Mouse (Mus musculus): ENCODE measurements at regions not wholly inside any gene's neighbourhood (a gene's known extent, or its start where the extent isn't known, plus 50 kb on each side); places are given as distances from the start of the nearest gene placed in this dataset.
A peak's percentile ranks its signal among the peaks of the same experiment; 100 is the strongest.

DNA sequence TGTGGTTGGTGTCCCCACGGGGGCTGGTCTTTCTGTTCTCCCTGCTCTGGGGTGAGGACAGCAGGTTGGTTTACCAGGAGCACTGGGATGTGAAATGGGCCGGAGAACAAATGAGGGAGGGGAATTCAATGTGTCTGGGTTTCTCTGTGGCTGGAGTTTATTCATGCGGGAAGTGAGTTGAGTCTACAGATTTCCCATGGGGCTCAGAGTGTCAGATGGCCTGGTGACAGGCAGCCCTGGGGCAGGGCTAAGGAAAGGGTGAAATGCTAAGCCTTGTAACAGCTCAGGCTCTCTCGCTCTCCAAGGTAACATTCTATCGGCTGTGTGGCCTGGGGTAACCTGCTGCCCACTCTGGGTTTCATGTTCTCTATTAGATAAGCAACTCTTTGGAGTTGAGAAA lies 167.5 kb downstream of the Gm26897 start:
- H3K4me2 ChIP-seq (ENCODE audit: low read depth, low read length, poor library complexity, severe bottlenecking): no peak overlapping the region
- no peak overlapping the region for H3K4me3 ChIP-seq (ENCODE audit: low read depth, low read length)
- 43% methylated on average over 5 of the region's 5 CpGs for WGBS
- TF ChIP-seq CTCF (IDR thresholded peaks at IDR 0.05): no peak
- H3K36me3 ChIP-seq (ENCODE audit: insufficient read depth, low read length): no peaks in the 10 kb centered on the region
- 0 out of 2 replicates have a peak, but pooled peaks cover 7% of the 10 kb centered on the region for H3K4me1 ChIP-seq (ENCODE audit: insufficient read depth, low read length)
- H3K27me3 ChIP-seq (ENCODE audit: insufficient read depth, low read length): peaks cover 6% of the 10 kb centered on the region; the same call in 1 of the 2 replicates
- H3K9me3 ChIP-seq (ENCODE audit: low read length): no peaks in the 10 kb centered on the region
- H3K9ac ChIP-seq (replicated peaks; ENCODE audit: low read length, poor library complexity, severe bottlenecking): no peak overlapping the region
- ATAC-seq (ENCODE audit: low FRiP score) (no peak), DNase-seq (ENCODE audit: low spot score) (no peak)
- no peak overlapping the region for H3K27ac ChIP-seq (ENCODE audit: low read depth, low read length)

GRCm38 (mm10) chr5:111901678-111902077 lies 168.0 kb downstream of the Gm26897 start:
- WGBS: 27% methylated on average over 5 of the region's 5 CpGs
- ATAC-seq (ENCODE audit: low FRiP score): no peak
- DNase-seq (ENCODE audit: low spot score): peak; percentile 39
- H3K4me3 ChIP-seq (ENCODE audit: low read depth, low read length): no peak overlapping the region
- H3K9me3 ChIP-seq (ENCODE audit: low read length): no peaks in the 10 kb centered on the region
- no peaks in the 10 kb centered on the region for H3K36me3 ChIP-seq (ENCODE audit: insufficient read depth, low read length)
- H3K9ac ChIP-seq (replicated peaks; ENCODE audit: low read length, poor library complexity, severe bottlenecking): no peak overlapping the region
- no peak overlapping the region for H3K27ac ChIP-seq (ENCODE audit: low read depth, low read length)
- H3K27me3 ChIP-seq (ENCODE audit: insufficient read depth, low read length): 0 out of 2 replicates have a peak, but pooled peaks cover 6% of the 10 kb centered on the region
- TF ChIP-seq CTCF (IDR thresholded peaks at IDR 0.05): no peak
- 0 out of 2 replicates have a peak, but pooled peaks cover 7% of the 10 kb centered on the region for H3K4me1 ChIP-seq (ENCODE audit: insufficient read depth, low read length)
- H3K4me2 ChIP-seq (ENCODE audit: low read depth, low read length, poor library complexity, severe bottlenecking): no peak overlapping the region

DNA sequence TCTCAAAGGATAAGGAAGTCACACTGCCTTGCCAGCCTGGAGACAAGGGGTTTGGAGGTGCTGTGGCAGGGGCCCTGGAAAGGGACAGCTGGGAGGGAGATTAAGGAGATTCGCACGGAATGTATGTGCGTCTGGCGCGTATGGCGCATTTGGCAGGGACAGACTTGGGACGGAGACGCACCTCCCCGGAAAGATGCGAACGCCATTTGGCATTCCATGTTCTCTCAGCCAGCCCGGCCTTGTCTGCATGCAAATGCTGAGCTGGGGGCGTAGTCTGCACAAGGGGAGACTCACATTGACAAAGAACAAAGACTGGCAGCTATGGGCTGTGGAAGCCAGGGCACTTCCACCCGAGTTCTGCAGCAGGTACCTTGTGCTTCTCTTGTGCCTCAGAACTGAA lies 174.4 kb downstream of the Gm26897 start:
- Histone ChIP-seq H3K27me3 (ENCODE audit: insufficient read depth, low read length) (0 out of 2 replicates have a peak, but pooled peaks cover 3% of the 10 kb centered on the region), H3K27ac (ENCODE audit: low read depth, low read length) (no peak overlapping the region), H3K4me2 (ENCODE audit: low read depth, low read length, poor library complexity, severe bottlenecking) (no peak overlapping the region), H3K4me1 (ENCODE audit: insufficient read depth, low read length) (no peaks in the 10 kb centered on the region), H3K36me3 (ENCODE audit: insufficient read depth, low read length) (no peaks in the 10 kb centered on the region), H3K9ac (replicated peaks; ENCODE audit: low read length, poor library complexity, severe bottlenecking) (no peak overlapping the region), H3K4me3 (ENCODE audit: low read depth, low read length) (no peak overlapping the region), H3K9me3 (ENCODE audit: low read length) (no peaks in the 10 kb centered on the region)
- TF ChIP-seq CTCF (IDR thresholded peaks at IDR 0.05): no peak
- ATAC-seq (ENCODE audit: low FRiP score) (no peak), DNase-seq (ENCODE audit: low spot score) (no peak)
- WGBS: 56% methylated on average over 14 of the region's 14 CpGs

DNA sequence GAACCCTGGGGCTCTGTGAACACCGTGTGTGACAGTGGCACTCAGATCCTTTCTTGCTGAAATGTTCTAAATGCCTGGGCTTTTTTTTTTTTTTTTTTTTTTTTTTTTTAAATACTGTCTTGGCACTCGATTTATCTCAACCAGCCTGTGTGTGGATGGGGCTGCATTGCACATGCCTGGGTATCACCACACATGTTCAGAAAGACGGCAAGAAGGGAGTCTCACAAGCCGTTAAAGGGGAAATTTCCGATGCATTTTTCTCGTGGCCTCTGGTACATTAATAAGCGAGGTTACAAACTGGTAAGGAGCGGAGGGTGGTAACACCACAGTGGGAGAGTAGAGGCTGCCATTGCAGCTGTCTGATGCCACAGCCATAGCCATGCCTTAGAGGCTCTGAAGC lies 176.8 kb downstream of the Gm26897 start:
- TF ChIP-seq CTCF (IDR thresholded peaks at IDR 0.05): no peak
- Histone ChIP-seq H3K27me3 (ENCODE audit: insufficient read depth, low read length) (0 out of 2 replicates have a peak, but pooled peaks cover 3% of the 10 kb centered on the region), H3K9ac (replicated peaks; ENCODE audit: low read length, poor library complexity, severe bottlenecking) (no peak overlapping the region), H3K9me3 (ENCODE audit: low read length) (no peaks in the 10 kb centered on the region), H3K4me1 (ENCODE audit: insufficient read depth, low read length) (0 out of 2 replicates have a peak, but pooled peaks cover 6% of the 10 kb centered on the region), H3K4me2 (ENCODE audit: low read depth, low read length, poor library complexity, severe bottlenecking) (no peak overlapping the region), H3K4me3 (ENCODE audit: low read depth, low read length) (no peak overlapping the region), H3K36me3 (ENCODE audit: insufficient read depth, low read length) (no peaks in the 10 kb centered on the region), H3K27ac (ENCODE audit: low read depth, low read length) (no peak overlapping the region)
- no peak for ATAC-seq (ENCODE audit: low FRiP score)
- DNase-seq (ENCODE audit: low spot score): no peak
- 45% methylated on average over 8 of the region's 8 CpGs for WGBS

DNA sequence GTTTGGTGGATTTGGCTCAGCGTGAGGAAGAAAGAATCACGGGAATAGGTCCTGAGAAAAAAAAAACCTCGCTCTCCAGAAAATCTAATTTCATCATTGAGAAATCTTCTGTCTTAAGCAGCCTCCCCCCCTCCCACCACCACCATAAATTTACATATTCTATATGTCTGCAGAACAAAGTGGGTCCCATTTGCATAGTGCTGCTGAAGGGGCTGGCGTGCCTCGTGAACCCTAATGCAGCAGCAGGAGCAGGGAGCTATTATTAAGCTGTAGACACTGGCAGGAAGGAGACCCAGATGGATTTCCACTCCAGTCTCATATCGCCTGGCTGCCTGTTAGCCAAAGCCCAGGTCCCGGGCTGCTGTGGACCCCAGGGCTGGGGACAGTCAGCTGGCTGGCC lies 179.6 kb downstream of the Gm26897 start:
- Histone ChIP-seq H3K4me3 (ENCODE audit: low read depth, low read length) (no peak overlapping the region), H3K4me2 (ENCODE audit: low read depth, low read length, poor library complexity, severe bottlenecking) (no peak overlapping the region), H3K27me3 (ENCODE audit: insufficient read depth, low read length) (no peaks in the 10 kb centered on the region), H3K27ac (ENCODE audit: low read depth, low read length) (peak overlapping the region; percentile 55), H3K9me3 (ENCODE audit: low read length) (no peaks in the 10 kb centered on the region), H3K36me3 (ENCODE audit: insufficient read depth, low read length) (no peaks in the 10 kb centered on the region), H3K9ac (replicated peaks; ENCODE audit: low read length, poor library complexity, severe bottlenecking) (no peak overlapping the region), H3K4me1 (ENCODE audit: insufficient read depth, low read length) (peaks cover 9% of the 10 kb centered on the region; the same call in 1 of the 2 replicates)
- ATAC-seq (ENCODE audit: low FRiP score): no peak
- TF ChIP-seq CTCF (IDR thresholded peaks at IDR 0.05): no peak
- DNase-seq (ENCODE audit: low spot score): no peak
- 22% methylated on average over 7 of the region's 7 CpGs for WGBS

DNA sequence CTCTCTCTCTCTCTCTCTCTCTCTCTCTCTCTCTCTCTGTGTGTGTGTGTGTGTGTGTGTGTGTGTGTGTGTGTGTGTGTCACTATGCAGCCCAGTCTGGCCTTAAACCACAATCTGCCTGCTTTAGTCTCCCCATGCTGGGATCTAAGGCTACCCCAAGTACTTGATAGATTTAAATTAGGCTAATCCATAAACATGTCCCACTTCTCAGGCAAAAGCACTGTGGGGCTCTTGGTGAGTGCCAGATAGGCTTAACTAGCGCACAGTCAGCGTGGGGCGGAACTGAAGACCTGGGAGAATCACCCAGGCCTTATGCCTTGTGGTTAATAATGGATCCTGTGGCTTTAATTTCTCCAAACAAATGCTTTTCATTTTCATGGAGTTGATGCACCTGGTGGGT lies 180.6 kb downstream of the Gm26897 start:
- TF ChIP-seq CTCF (IDR thresholded peaks at IDR 0.05): no peak
- ATAC-seq (ENCODE audit: low FRiP score): no peak
- H3K27me3 ChIP-seq (ENCODE audit: insufficient read depth, low read length): no peaks in the 10 kb centered on the region
- WGBS: 44% methylated on average over 3 of the region's 3 CpGs
- H3K36me3 ChIP-seq (ENCODE audit: insufficient read depth, low read length): no peaks in the 10 kb centered on the region
- no peak for DNase-seq (ENCODE audit: low spot score)
- no peaks in the 10 kb centered on the region for H3K9me3 ChIP-seq (ENCODE audit: low read length)
- no peak overlapping the region for H3K4me3 ChIP-seq (ENCODE audit: low read depth, low read length)
- H3K4me1 ChIP-seq (ENCODE audit: insufficient read depth, low read length): peaks cover 9% of the 10 kb centered on the region; the same call in 1 of the 2 replicates
- H3K27ac ChIP-seq (ENCODE audit: low read depth, low read length): no peak overlapping the region
- no peak overlapping the region for H3K9ac ChIP-seq (replicated peaks; ENCODE audit: low read length, poor library complexity, severe bottlenecking)
- no peak overlapping the region for H3K4me2 ChIP-seq (ENCODE audit: low read depth, low read length, poor library complexity, severe bottlenecking)
